Mouse (Mus musculus) liver, embryonic 15.5 days (tissue): ENCODE results near the gene Srebf2. TPM values are rescaled to one million over a fixed set of nuclear protein-coding genes. Genes with fewer than 3 reads are reported as not detected.

Source experiments
- ATAC-seq: fragments of 200-750 bp; cut with Nextera tagmentation; 2 replicates; pipeline ENCODE4 v1.8.0; 2017; ENCODE audit warnings: moderate number of reproducible peaks, mild to moderate bottlenecking, moderate library complexity; ENCODE audit not compliant: insufficient read depth
- H3K27ac ChIP-seq: fragments of 300-500 bp; sonication (generic); replicated peaks from 2 replicates; pipeline ENCODE4 v1.5.1; 2015; ENCODE audit warnings: mild to moderate bottlenecking, inconsistent platforms
- H3K27me3 ChIP-seq: fragments of 300-500 bp; sonication (generic); 2 replicates; pipeline ENCODE4 v1.6.1; 2015; ENCODE audit warnings: mild to moderate bottlenecking, inconsistent platforms
- H3K36me3 ChIP-seq: fragments of 300-500 bp; sonication (generic); replicated peaks from 2 replicates; pipeline ENCODE4 v1.6.1; 2015; ENCODE audit warnings: moderate library complexity, mild to moderate bottlenecking, inconsistent platforms
- H3K4me1 ChIP-seq: fragments of 300-500 bp; sonication (generic); replicated peaks from 2 replicates; pipeline ENCODE4 v1.6.1; 2015; ENCODE audit warnings: inconsistent platforms
- H3K4me2 ChIP-seq: fragments of 300-500 bp; sonication (generic); 2 replicates; pipeline ENCODE4 v1.6.1; 2015; ENCODE audit warnings: moderate library complexity, mild to moderate bottlenecking, inconsistent platforms
- H3K4me3 ChIP-seq: fragments of 300-500 bp; sonication (generic); replicated peaks from 2 replicates; pipeline ENCODE4 v1.5.1; 2015; ENCODE audit warnings: mild to moderate bottlenecking, inconsistent platforms
- H3K9ac ChIP-seq: fragments of 300-500 bp; sonication (generic); 2 replicates; pipeline ENCODE4 v1.6.1; 2015; ENCODE audit warnings: moderate library complexity, mild to moderate bottlenecking, inconsistent platforms
- H3K9me3 ChIP-seq: fragments of 300-500 bp; sonication (generic); replicated peaks from 2 replicates; pipeline ENCODE4 v1.6.1; 2016; ENCODE audit warnings: inconsistent platforms
- WGBS: fragments of 180-500 bp; shearing (Covaris S2); methylation state at CpG from one replicate; pipeline ENCODE4 v1.1.7; 2015; ENCODE audit warnings: mixed read lengths; ENCODE audit not compliant: insufficient replicate concordance; 5-methylcytosine and 5-hydroxymethylcytosine counted together
- microRNA counts: library from miRNA; unstranded; fragments of <30 nt; microRNA quantifications from one replicate; lab custom pipeline; 2016
- microRNA-seq: library from miRNA; unstranded; fragments of <30 nt; microRNA quantifications from one replicate; pipeline ENCODE4, GENCODE M21; 2016
- polyA plus RNA-seq: library from polyadenylated mRNA; unstranded; fragments of >200 nt; fragmentation: Nextera tagmentation; extraction: Ambion mirVana; gene quantifications from 2 replicates; pipeline ENCODE4 v1.2.1, GENCODE M21; 2015

Gene Srebf2
- polyA plus RNA-seq, 1 experiment from 2014 or later = 53.6 TPM

DNA sequence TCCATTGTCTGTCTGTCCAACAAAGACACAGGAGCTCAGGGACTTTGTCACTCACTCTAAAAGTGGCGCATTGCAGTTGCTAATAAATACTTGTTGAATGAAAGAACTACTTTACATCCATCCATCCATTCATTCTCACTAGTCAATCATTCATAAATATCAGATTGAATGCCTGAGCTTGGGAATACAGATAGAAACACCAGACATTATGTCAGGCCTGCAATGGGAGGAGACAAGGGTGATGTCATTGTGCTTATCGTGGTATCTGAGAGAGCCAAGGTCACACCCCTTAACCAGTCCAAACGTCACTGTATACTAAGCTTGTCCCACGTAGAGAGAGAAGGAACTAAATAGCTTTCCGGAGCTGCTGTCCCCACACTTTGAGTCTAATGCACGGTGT is 105.1 kb downstream of the Srebf2 start, which contains the start of gene 1500009C09Rik:
Gene 1500009C09Rik (plus strand): TSS at position 301 of the 400 bp plus-strand sequence.
- Histone ChIP-seq H3K4me2 (no peak within 1 kb of the TSS), H3K9me3 (peaks cover 2% of the 10 kb centered on the region; the same call in 1 of the 2 replicates), H3K36me3 (no peaks in the 10 kb centered on the region), H3K4me3 (no peak within 1 kb of the TSS), H3K9ac (no peak within 1 kb of the TSS), H3K27ac (no peak within 1 kb of the TSS), H3K4me1 (no peaks in the 10 kb centered on the region), H3K27me3 (peaks cover 25% of the 10 kb centered on the region; the same call in 1 of the 2 replicates)
- WGBS = 57% methylated on average over 6 of the region's 6 CpGs
- no peak for ATAC-seq

MicroRNA genes within 50 kb of the gene (microRNA counts, 519-probe panel; counts per million panel counts)
- microRNA mmu-miR-33 (lab: Ali Mortazavi, UCI) = 2,426 counts per million, percentile 42 among the panel's probes with 10 or more counts

Small RNA genes lying within 50 kb of the gene (microRNA-seq; reads per million reads assigned to microRNA genes)
- gene Mir33 = 123 reads per million, percentile 55 among the genes with 10 or more reads in this experiment

Other genes starting within 250 kb of the Srebf2 start
- 56.9 and 68.4 TPM in 2 replicates for gene Polr3h, start 220.9 kb upstream of the Srebf2 start, polyA plus RNA-seq
- 0.91 and 0.96 TPM in 2 replicates for gene Csdc2, start 210.4 kb upstream of the Srebf2 start, polyA plus RNA-seq
- gene Pmm1, start 186.3 kb upstream of the Srebf2 start, polyA plus RNA-seq = 17.5 and 17.8 TPM in 2 replicates
- not detected in 2 replicates for gene 1700029P11Rik, start 166.6 kb upstream of the Srebf2 start, polyA plus RNA-seq
- gene Xrcc6, start 159.3 kb upstream of the Srebf2 start, polyA plus RNA-seq = 50.2 and 51.8 TPM in 2 replicates
- 10.3 and 11.8 TPM in 2 replicates for gene Desi1, start 113.3 kb upstream of the Srebf2 start, polyA plus RNA-seq
- gene Snu13, start 99.6 kb upstream of the Srebf2 start, polyA plus RNA-seq = 146 and 148 TPM in 2 replicates
- gene 4930407I10Rik, start 88.0 kb upstream of the Srebf2 start, polyA plus RNA-seq = not detected in 2 replicates
- gene Mei1, start 77.2 kb upstream of the Srebf2 start, polyA plus RNA-seq = not detected in 2 replicates
- gene Ccdc134, start 19.3 kb upstream of the Srebf2 start, polyA plus RNA-seq = 7.0 and 7.7 TPM in 2 replicates
- gene Shisa8, start 65.6 kb downstream of the Srebf2 start, polyA plus RNA-seq = 0.08 and 0.12 TPM in 2 replicates
- 0.40 and 0.79 TPM in 2 replicates for gene Tnfrsf13c, start 77.2 kb downstream of the Srebf2 start, polyA plus RNA-seq
- gene Cenpm, start 97.6 kb downstream of the Srebf2 start, polyA plus RNA-seq = 32.8 and 33.7 TPM in 2 replicates
- not detected in 2 replicates for gene 1500009C09Rik, start 105.2 kb downstream of the Srebf2 start, polyA plus RNA-seq
- gene Sept3, start 127.7 kb downstream of the Srebf2 start, polyA plus RNA-seq = 0.12 and 0.16 TPM in 2 replicates
- gene Wbp2nl, start 151.8 kb downstream of the Srebf2 start, polyA plus RNA-seq = 0.06 and 0.08 TPM in 2 replicates
- gene Naga, start 191.7 kb downstream of the Srebf2 start, polyA plus RNA-seq = 43.4 and 48.6 TPM in 2 replicates
- 43.9 and 47.9 TPM in 2 replicates for gene Pheta2, start 191.8 kb downstream of the Srebf2 start, polyA plus RNA-seq
- 176 TPM in 2 replicates for gene Smdt1, start 191.8 kb downstream of the Srebf2 start, polyA plus RNA-seq
- gene Ndufa6, start 207.1 kb downstream of the Srebf2 start, polyA plus RNA-seq = 272 and 310 TPM in 2 replicates
- 17.7 and 19.1 TPM in 2 replicates for gene Cyp2d22, start 233.1 kb downstream of the Srebf2 start, polyA plus RNA-seq
- gene Cyp2d11, start 246.8 kb downstream of the Srebf2 start, polyA plus RNA-seq = 0.10 TPM in 1 of 2 replicates, not detected in the other